Comparison of ENCODE assay signal across 11 mouse cellular contexts in genomic region chr1:168418903-168419302, GRCm38 (mm10). TPM values are rescaled to one million over a fixed set of nuclear protein-coding genes. Genes with fewer than 3 reads are reported as not detected.
DNase-seq lines count a peak whose midpoint lies in the region; ATAC-seq and TF ChIP-seq lines count a peak whose summit lies in the region.
"Had no signal": no experiment of that assay in that cellular context is flagged by ENCODE, and none has a peak within 500 bp of the region (broad histone marks: within the 10 kb centered on the region; RNA-seq: fewer than 3 reads in every experiment).

No protein-coding gene starts in this region.

- no peak for DNase-seq in heart, postnatal 0 days (ENCODE audit: low spot score)
- no peak for DNase-seq in heart, adult 2 months
- peak; percentile 91 for DNase-seq in brain, adult 2 months (ENCODE audit: low read depth, low spot score)
- DNase-seq in left cerebral cortex, adult 9 months (ENCODE audit: low spot score in 2 of 2), result peak; percentile 82 to 84
- DNase-seq in hindbrain, embryonic 10.5 days (ENCODE audit: low spot score), result no peak
- DNase-seq in ovary, postnatal 14 days (ENCODE audit: low spot score), result no peak
- DNase-seq in urinary bladder, adult 18-20 months (ENCODE audit: low spot score in 2 of 2), result no peak
- DNase-seq: kidney, adult 8-10 months had no signal

- 0 out of 2 replicates have a peak overlapping the region, but pooled peaks have one; percentile 11 for H3K4me2 ChIP-seq in heart, postnatal 0 days (ENCODE audit: low read depth, low read length)
- no peak overlapping the region for H3K4me2 ChIP-seq in forebrain, embryonic 12.5 days

- H3K9me3 ChIP-seq in heart, postnatal 0 days (replicated peaks; ENCODE audit: control insufficient read depth, low read length), result no peaks in the 10 kb centered on the region
- no peaks in the 10 kb centered on the region for H3K9me3 ChIP-seq in forebrain, embryonic 12.5 days
- no peaks in the 10 kb centered on the region for H3K9me3 ChIP-seq in hindbrain, embryonic 10.5 days

- 29% methylated on average over 9 of the region's 9 CpGs for WGBS in heart, postnatal 0 days
- WGBS in heart, adult 2 months, result 67% methylated on average over 9 of the region's 9 CpGs
- 83% methylated on average over 9 of the region's 9 CpGs for WGBS in forebrain, embryonic 12.5 days
- WGBS in hindbrain, embryonic 10.5 days, result 88% methylated on average over 9 of the region's 9 CpGs

- H3K79me2 ChIP-seq in heart, adult 2 months (replicated peaks; ENCODE audit: control insufficient read depth, insufficient read depth, low read length), result peaks cover 4% of the 10 kb centered on the region

- TF ChIP-seq EP300 in heart, postnatal 0 days (IDR thresholded peaks at IDR 0.05; ENCODE audit: low read depth), result no peak
- no peak for TF ChIP-seq EP300 in heart, adult 2 months (IDR thresholded peaks at IDR 0.05; ENCODE audit: insufficient read depth, low read depth, low read length)

- no peak for TF ChIP-seq POLR2A in heart, adult 2 months (IDR thresholded peaks at IDR 0.05; ENCODE audit: insufficient read depth, low read depth, low read length)

- TF ChIP-seq CTCF in heart, postnatal 0 days (IDR thresholded peaks at IDR 0.05; ENCODE audit: low read depth), result no peak
- TF ChIP-seq CTCF in heart, adult 2 months (IDR thresholded peaks at IDR 0.05), result no peak

- H3K4me3 ChIP-seq in heart, postnatal 0 days (ENCODE audit: low read depth, low read length), result no peak overlapping the region
- H3K4me3 ChIP-seq in heart, adult 2 months, result no peak overlapping the region
- no peak overlapping the region for H3K4me3 ChIP-seq in forebrain, embryonic 12.5 days (replicated peaks)
- no peak overlapping the region for H3K4me3 ChIP-seq in hindbrain, embryonic 10.5 days

- no peak for ATAC-seq in heart, postnatal 0 days (ENCODE audit: insufficient read depth, low read depth)
- no peak for ATAC-seq in forebrain, embryonic 12.5 days (ENCODE audit: low FRiP score)
- ATAC-seq: Patski had no signal

- H3K9ac ChIP-seq in heart, postnatal 0 days (replicated peaks; ENCODE audit: low read depth, low read length), result 0 out of 2 replicates have a peak overlapping the region, but pooled peaks have one; percentile 7
- no peak overlapping the region for H3K9ac ChIP-seq in heart, adult 2 months (ENCODE audit: low read depth, low read length)
- H3K9ac ChIP-seq in forebrain, embryonic 12.5 days, result no peak overlapping the region

- intact Hi-C loops in heart, adult 2 months (cut with DNase I), result no loop called here

- H3K27me3 ChIP-seq in heart, postnatal 0 days (ENCODE audit: control insufficient read depth, insufficient read depth, low read length), result no peaks in the 10 kb centered on the region
- H3K27me3 ChIP-seq in heart, adult 2 months (ENCODE audit: control insufficient read depth, insufficient read depth, low read length), result no peaks in the 10 kb centered on the region
- no peaks in the 10 kb centered on the region for H3K27me3 ChIP-seq in forebrain, embryonic 12.5 days
- H3K27me3 ChIP-seq in hindbrain, embryonic 10.5 days (ENCODE audit: insufficient read depth, poor library complexity, severe bottlenecking), result no peaks in the 10 kb centered on the region
- H3K27me3 ChIP-seq: CH12.LX, Patski had no signal

- peaks cover 41% of the 10 kb centered on the region for H3K4me1 ChIP-seq in heart, postnatal 0 days (ENCODE audit: control insufficient read depth, insufficient read depth)
- H3K4me1 ChIP-seq in heart, adult 2 months (ENCODE audit: control insufficient read depth, insufficient read depth, low read length), result peaks cover 12% of the 10 kb centered on the region
- H3K4me1 ChIP-seq in forebrain, embryonic 12.5 days, result peaks cover 59% of the 10 kb centered on the region
- H3K4me1 ChIP-seq in hindbrain, embryonic 10.5 days (replicated peaks), result peaks cover 63% of the 10 kb centered on the region

- H3K27ac ChIP-seq in heart, postnatal 0 days (ENCODE audit: low read depth), result peak overlapping the region; percentile 53
- H3K27ac ChIP-seq in heart, adult 2 months, result no peak overlapping the region
- peak overlapping the region; percentile 60; the same call in 1 of the 2 replicates for H3K27ac ChIP-seq in forebrain, embryonic 12.5 days
- no peak overlapping the region for H3K27ac ChIP-seq in hindbrain, embryonic 10.5 days

- H3K36me3 ChIP-seq in heart, postnatal 0 days (replicated peaks; ENCODE audit: control insufficient read depth, insufficient read depth, low read length), result peaks cover 8% of the 10 kb centered on the region
- H3K36me3 ChIP-seq in heart, adult 2 months (ENCODE audit: control insufficient read depth, insufficient read depth, low read length), result peaks cover 3% of the 10 kb centered on the region
- peaks cover 40% of the 10 kb centered on the region for H3K36me3 ChIP-seq in forebrain, embryonic 12.5 days (replicated peaks)
- peaks cover 60% of the 10 kb centered on the region for H3K36me3 ChIP-seq in hindbrain, embryonic 10.5 days

RNA-seq across cellular contexts. Expression of gene Pbx1, which starts 13.2 kb away (rescaled TPM):
- 31.3 and 42.9 TPM in 2 replicates for total RNA-seq in heart, postnatal 0 days (2014; rRNA removed; ENCODE audit: low replicate concordance)
- polyA plus RNA-seq in heart, postnatal 0 days (2015; fragmentation: Nextera tagmentation; extraction: Ambion mirVana), result 15.7 and 17.1 TPM in 2 replicates
- 10 to 100 TPM; 52.8 to 54.7 TPM for total RNA-seq in heart, adult 2 months (2021)
- 33.1 and 47.6 TPM in 2 replicates for polyA plus RNA-seq in heart, adult 2 months (2012; rRNA removed)
- polyA plus RNA-seq in forebrain, embryonic 12.5 days (2016; fragmentation: Nextera tagmentation; extraction: Ambion mirVana), result 69.4 and 72.2 TPM in 2 replicates
- 34.4 and 35.4 TPM in 2 replicates for polyA plus RNA-seq in hindbrain, embryonic 10.5 days (2016; fragmentation: Nextera tagmentation; extraction: Ambion mirVana)
- total RNA-seq: CH12.LX had no signal

Comparison
In these comparisons a context has a peak if more than half of its experiments do, and no peak if none do; other contexts are left out.
1. H3K27ac ChIP-seq: peak in heart, postnatal 0 days (single experiment) and forebrain, embryonic 12.5 days (single experiment); none in heart, adult 2 months (single experiment) and hindbrain, embryonic 10.5 days (single experiment).
2. DNase-seq: peak in brain, adult 2 months (single experiment) and left cerebral cortex, adult 9 months (2 of 2); none in heart, postnatal 0 days (single experiment), heart, adult 2 months (0 of 2), hindbrain, embryonic 10.5 days (single experiment), ovary, postnatal 14 days (single experiment) and urinary bladder, adult 18-20 months (0 of 2).